Mouse (Mus musculus): ENCODE data around the gene Szrd1. TPM values are rescaled to one million over a fixed set of nuclear protein-coding genes. Genes with fewer than 3 reads are reported as not detected.

Gene Szrd1
- polyA plus RNA-seq, 1 experiment from 2014 or later = 44.2 TPM

GRCm38 (mm10) chr4:141165744-141166292, 26.2 kb upstream of the Szrd1 start:
- WGBS = 69% methylated on average over 8 of the region's 8 CpGs
- Histone ChIP-seq H3K27me3 (no peaks in the 10 kb centered on the region), H3K4me1 (no peaks in the 10 kb centered on the region), H3K9ac (no peak overlapping the region), H3K4me3 (no peak overlapping the region), H3K36me3 (peaks cover 41% of the 10 kb centered on the region), H3K4me2 (replicated peaks) (no peak overlapping the region), H3K27ac (no peak overlapping the region), H3K9me3 (0 out of 2 replicates have a peak, but pooled peaks cover 4% of the 10 kb centered on the region)
- ATAC-seq (ENCODE audit: low FRiP score, low read depth) = no peak

GRCm38 (mm10) chr4:141163729-141164128, 24.2 kb upstream of the Szrd1 start:
- H3K4me1 ChIP-seq = peaks cover 18% of the 10 kb centered on the region
- H3K36me3 ChIP-seq = peaks cover 23% of the 10 kb centered on the region

GRCm38 (mm10) chr4:141161699-141162208, 22.2 kb upstream of the Szrd1 start:
- no peaks in the 10 kb centered on the region for H3K27me3 ChIP-seq
- ATAC-seq (ENCODE audit: low FRiP score, low read depth) = no peak
- no peak overlapping the region for H3K27ac ChIP-seq
- peaks cover 16% of the 10 kb centered on the region for H3K36me3 ChIP-seq
- peaks cover 29% of the 10 kb centered on the region for H3K4me1 ChIP-seq
- H3K9ac ChIP-seq = no peak overlapping the region
- 90% methylated on average over 6 of the region's 6 CpGs for WGBS
- 0 out of 2 replicates have a peak, but pooled peaks cover 4% of the 10 kb centered on the region for H3K9me3 ChIP-seq
- H3K4me2 ChIP-seq (replicated peaks) = no peak overlapping the region
- H3K4me3 ChIP-seq = no peak overlapping the region

More at GRCm38 (mm10) chr4:141163729-141164128, 24.2 kb upstream of the Szrd1 start:
- H3K4me2 ChIP-seq (replicated peaks) = no peak overlapping the region
- 0 out of 2 replicates have a peak, but pooled peaks cover 4% of the 10 kb centered on the region for H3K9me3 ChIP-seq
- no peak for ATAC-seq (ENCODE audit: low FRiP score, low read depth)
- no peak overlapping the region for H3K9ac ChIP-seq
- H3K27ac ChIP-seq = no peak overlapping the region
- H3K27me3 ChIP-seq = no peaks in the 10 kb centered on the region
- no peak overlapping the region for H3K4me3 ChIP-seq
- WGBS = 95% methylated on average over 5 of the region's 5 CpGs

- H3K4me3 ChIP-seq = no peak overlapping the region
- peaks cover 14% of the 10 kb centered on the region for H3K36me3 ChIP-seq
- 0 out of 2 replicates have a peak, but pooled peaks cover 4% of the 10 kb centered on the region for H3K9me3 ChIP-seq
- H3K4me1 ChIP-seq = peaks cover 29% of the 10 kb centered on the region
- H3K27ac ChIP-seq = no peak overlapping the region
- H3K4me2 ChIP-seq (replicated peaks) = no peak overlapping the region
- 82% methylated on average over 4 of the region's 4 CpGs for WGBS
- H3K9ac ChIP-seq = no peak overlapping the region
- no peaks in the 10 kb centered on the region for H3K27me3 ChIP-seq
- ATAC-seq (ENCODE audit: low FRiP score, low read depth) = no peak
Measured at GRCm38 (mm10) chr4:141160193-141160592, 20.6 kb upstream of the Szrd1 start.

- Histone ChIP-seq H3K36me3 (peaks cover 9% of the 10 kb centered on the region), H3K27ac (peak overlapping the region; percentile 44; the same call in 1 of the 2 replicates), H3K9ac (no peak overlapping the region), H3K4me3 (no peak overlapping the region), H3K27me3 (no peaks in the 10 kb centered on the region), H3K9me3 (0 out of 2 replicates have a peak, but pooled peaks cover 2% of the 10 kb centered on the region), H3K4me1 (peaks cover 29% of the 10 kb centered on the region), H3K4me2 (replicated peaks) (no peak overlapping the region)
- 40% methylated on average over 5 of the region's 5 CpGs for WGBS
- no peak for ATAC-seq (ENCODE audit: low FRiP score, low read depth)
Measured at GRCm38 (mm10) chr4:141159666-141160065, 20.1 kb upstream of the Szrd1 start.

GRCm38 (mm10) chr4:141159093-141159492, 19.5 kb upstream of the Szrd1 start:
- no peak overlapping the region for H3K27ac ChIP-seq
- no peaks in the 10 kb centered on the region for H3K9me3 ChIP-seq
- no peaks in the 10 kb centered on the region for H3K27me3 ChIP-seq
- no peak for ATAC-seq (ENCODE audit: low FRiP score, low read depth)
- H3K4me2 ChIP-seq (replicated peaks) = no peak overlapping the region
- H3K4me1 ChIP-seq = peaks cover 29% of the 10 kb centered on the region
- no peak overlapping the region for H3K4me3 ChIP-seq
- no peak overlapping the region for H3K9ac ChIP-seq
- peaks cover 5% of the 10 kb centered on the region for H3K36me3 ChIP-seq
- 31% methylated on average over 11 of the region's 11 CpGs for WGBS

GRCm38 (mm10) chr4:141158609-141159008, 19.0 kb upstream of the Szrd1 start:
- H3K27ac ChIP-seq = no peak overlapping the region
- H3K9me3 ChIP-seq = no peaks in the 10 kb centered on the region
- H3K27me3 ChIP-seq = no peaks in the 10 kb centered on the region
- peaks cover 29% of the 10 kb centered on the region for H3K4me1 ChIP-seq
- no peak overlapping the region for H3K4me3 ChIP-seq
- ATAC-seq (ENCODE audit: low FRiP score, low read depth) = no peak
- no peak overlapping the region for H3K4me2 ChIP-seq (replicated peaks)
- no peak overlapping the region for H3K9ac ChIP-seq
- peaks cover under 1% of the 10 kb centered on the region for H3K36me3 ChIP-seq
- WGBS = 80% methylated on average over 2 of the region's 2 CpGs

GRCm38 (mm10) chr4:141157485-141157884, 17.9 kb upstream of the Szrd1 start:
- H3K9ac ChIP-seq = no peak overlapping the region
- WGBS = 80% methylated on average over 4 of the region's 4 CpGs
- no peak for ATAC-seq (ENCODE audit: low FRiP score, low read depth)
- no peaks in the 10 kb centered on the region for H3K9me3 ChIP-seq
- peaks cover 33% of the 10 kb centered on the region for H3K4me1 ChIP-seq
- no peak overlapping the region for H3K4me2 ChIP-seq (replicated peaks)
- H3K27me3 ChIP-seq = no peaks in the 10 kb centered on the region
- no peak overlapping the region for H3K27ac ChIP-seq
- H3K4me3 ChIP-seq = no peak overlapping the region
- no peaks in the 10 kb centered on the region; the same call in 1 of the 2 replicates for H3K36me3 ChIP-seq

- H3K27ac ChIP-seq = no peak overlapping the region
- H3K4me1 ChIP-seq = peaks cover 32% of the 10 kb centered on the region
- H3K9me3 ChIP-seq = no peaks in the 10 kb centered on the region
- H3K4me2 ChIP-seq (replicated peaks) = peak overlapping the region; percentile 86
- no peak for ATAC-seq (ENCODE audit: low FRiP score, low read depth)
- peak overlapping the region; percentile 99 for H3K4me3 ChIP-seq
- 43% methylated on average over 7 of the region's 7 CpGs for WGBS
- H3K9ac ChIP-seq = peak overlapping the region; percentile 97
- H3K27me3 ChIP-seq = no peaks in the 10 kb centered on the region
- no peaks in the 10 kb centered on the region for H3K36me3 ChIP-seq
Measured at GRCm38 (mm10) chr4:141149116-141149515, 9.5 kb upstream of the Szrd1 start.

- no peaks in the 10 kb centered on the region for H3K27me3 ChIP-seq
- H3K36me3 ChIP-seq = no peaks in the 10 kb centered on the region
- H3K9ac ChIP-seq = peak overlapping the region; percentile 97
- peak overlapping the region; percentile 86 for H3K4me2 ChIP-seq (replicated peaks)
- ATAC-seq (ENCODE audit: low FRiP score, low read depth) = peak; percentile 75
- peak overlapping the region; percentile 99 for H3K4me3 ChIP-seq
- H3K9me3 ChIP-seq = no peaks in the 10 kb centered on the region
- peaks cover 32% of the 10 kb centered on the region for H3K4me1 ChIP-seq
- WGBS = under 1% methylated on average over 66 of the region's 66 CpGs
- H3K27ac ChIP-seq = peak overlapping the region; percentile 92
Measured at GRCm38 (mm10) chr4:141148009-141148801, 8.6 kb upstream of the Szrd1 start.

- H3K27me3 ChIP-seq = no peaks in the 10 kb centered on the region
- peak within 1 kb of the TSS; percentile 86 for H3K4me2 ChIP-seq (replicated peaks)
- H3K9me3 ChIP-seq = no peaks in the 10 kb centered on the region
- peak within 1 kb of the TSS; percentile 97 for H3K9ac ChIP-seq
- H3K4me1 ChIP-seq = peaks cover 30% of the 10 kb centered on the region
- WGBS = 8% methylated on average over 58 of the region's 58 CpGs
- H3K36me3 ChIP-seq = no peaks in the 10 kb centered on the region
- H3K4me3 ChIP-seq = peak within 1 kb of the TSS; percentile 99
- peak; percentile 88 for ATAC-seq (ENCODE audit: low FRiP score, low read depth)
- peak within 1 kb of the TSS; percentile 92 for H3K27ac ChIP-seq
Measured at GRCm38 (mm10) chr4:141147112-141148008, 7.8 kb upstream of the Szrd1 start, which contains the start of gene Fbxo42. Gene Fbxo42, plus strand, starts transcription at chr4:141147913.

Measured in limb, embryonic 13.5 days (tissue).